Mouse (Mus musculus) hindbrain, embryonic 12.5 days (tissue): ENCODE data around the gene Dpp9. TPM values are rescaled to one million over a fixed set of nuclear protein-coding genes. Genes with fewer than 3 reads are reported as not detected.
A peak's percentile ranks its signal among the peaks of the same experiment; 100 is the strongest.

Experiments
- ATAC-seq: fragments of 200-750 bp; cut with Nextera tagmentation; 2 replicates; pipeline ENCODE4 v1.8.0; 2017; ENCODE audit warnings: moderate TSS enrichment; ENCODE audit not compliant: low FRiP score
- H3K27ac ChIP-seq: fragments of 300-500 bp; sonication (generic); 2 replicates; pipeline ENCODE4 v1.5.1; 2016; ENCODE audit warnings: mild to moderate bottlenecking
- H3K27me3 ChIP-seq: fragments of 300-500 bp; sonication (generic); 2 replicates; pipeline ENCODE4 v1.6.1; 2016; ENCODE audit warnings: mild to moderate bottlenecking
- H3K36me3 ChIP-seq: fragments of 300-500 bp; sonication (generic); 2 replicates; pipeline ENCODE4 v1.6.1; 2016; ENCODE audit warnings: mild to moderate bottlenecking
- H3K4me1 ChIP-seq: fragments of 300-500 bp; sonication (generic); 2 replicates; pipeline ENCODE4 v1.6.1; 2016
- H3K4me2 ChIP-seq: fragments of 300-500 bp; sonication (generic); replicated peaks from 2 replicates; pipeline ENCODE4 v1.6.1; 2016; ENCODE audit warnings: mild to moderate bottlenecking
- H3K4me3 ChIP-seq: fragments of 300-500 bp; sonication (generic); 2 replicates; pipeline ENCODE4 v1.5.1; 2016; ENCODE audit warnings: mild to moderate bottlenecking
- H3K9ac ChIP-seq: fragments of 300-500 bp; sonication (generic); 2 replicates; pipeline ENCODE4 v1.6.1; 2016; ENCODE audit warnings: mild to moderate bottlenecking, moderate library complexity
- H3K9me3 ChIP-seq: fragments of 300-500 bp; sonication (generic); replicated peaks from 2 replicates; pipeline ENCODE4 v1.6.1; 2016; ENCODE audit warnings: mild to moderate bottlenecking
- WGBS: fragments of 180-500 bp; shearing (Covaris S2); methylation state at CpG from one replicate; pipeline ENCODE4 v1.1.7; 2016; 5-methylcytosine and 5-hydroxymethylcytosine counted together
- microRNA counts: library from miRNA; unstranded; fragments of <30 nt; microRNA quantifications from one replicate; lab custom pipeline; 2017
- microRNA-seq: library from miRNA; unstranded; fragments of <30 nt; microRNA quantifications from one replicate; pipeline ENCODE4, GENCODE M21; 2017
- polyA plus RNA-seq: library from polyadenylated mRNA; unstranded; fragments of >200 nt; fragmentation: Nextera tagmentation; extraction: Ambion mirVana; gene quantifications from 2 replicates; pipeline ENCODE4 v1.2.1, GENCODE M21; 2016

Gene Dpp9
- polyA plus RNA-seq, 1 experiment from 2014 or later = 38.7 TPM

- H3K4me1 ChIP-seq = peaks cover 19% of the 10 kb centered on the region
- H3K9me3 ChIP-seq = no peaks in the 10 kb centered on the region
- no peaks in the 10 kb centered on the region for H3K36me3 ChIP-seq
- H3K27ac ChIP-seq = no peak overlapping the region
- H3K4me3 ChIP-seq = peak overlapping the region; percentile 21; the same call in 1 of the 2 replicates
- H3K4me2 ChIP-seq = peak overlapping the region; percentile 55
- H3K9ac ChIP-seq = peak overlapping the region; percentile 63; the same call in 1 of the 2 replicates
- no peak for ATAC-seq
- 21% methylated on average over 9 of the region's 9 CpGs for WGBS
- peaks cover 86% of the 10 kb centered on the region for H3K27me3 ChIP-seq
Observed at GRCm38 (mm10) chr17:56148280-56148679, 70.4 kb downstream of the Dpp9 start.

GRCm38 (mm10) chr17:56147420-56147819, 71.3 kb downstream of the Dpp9 start:
- Histone ChIP-seq H3K9ac (no peak overlapping the region), H3K27ac (no peak overlapping the region), H3K9me3 (no peaks in the 10 kb centered on the region), H3K4me2 (no peak overlapping the region), H3K27me3 (peaks cover 85% of the 10 kb centered on the region), H3K4me1 (peaks cover 25% of the 10 kb centered on the region), H3K4me3 (no peak overlapping the region), H3K36me3 (no peaks in the 10 kb centered on the region)
- ATAC-seq = no peak
- WGBS = 66% methylated on average over 12 of the region's 12 CpGs

- 23% methylated on average over 9 of the region's 9 CpGs for WGBS
- Histone ChIP-seq H3K36me3 (no peaks in the 10 kb centered on the region), H3K27me3 (peaks cover 85% of the 10 kb centered on the region), H3K4me1 (peaks cover 38% of the 10 kb centered on the region), H3K9ac (no peak overlapping the region), H3K4me2 (no peak overlapping the region), H3K27ac (no peak overlapping the region), H3K4me3 (no peak overlapping the region), H3K9me3 (no peaks in the 10 kb centered on the region)
- no peak for ATAC-seq
Observed at GRCm38 (mm10) chr17:56146131-56146530, 72.6 kb downstream of the Dpp9 start.

GRCm38 (mm10) chr17:56144546-56144945, 74.2 kb downstream of the Dpp9 start:
- Histone ChIP-seq H3K9me3 (no peaks in the 10 kb centered on the region), H3K9ac (no peak overlapping the region), H3K4me2 (no peak overlapping the region), H3K27me3 (peaks cover 84% of the 10 kb centered on the region), H3K36me3 (no peaks in the 10 kb centered on the region), H3K4me3 (no peak overlapping the region), H3K27ac (no peak overlapping the region), H3K4me1 (peaks cover 45% of the 10 kb centered on the region)
- no peak for ATAC-seq
- 75% methylated on average over 9 of the region's 9 CpGs for WGBS

GRCm38 (mm10) chr17:56141702-56142605, 76.8 kb downstream of the Dpp9 start:
- Histone ChIP-seq H3K36me3 (no peaks in the 10 kb centered on the region), H3K27ac (peak overlapping the region; percentile 19; the same call in 1 of the 2 replicates), H3K9ac (peak overlapping the region; percentile 57), H3K4me3 (peak overlapping the region; percentile 36), H3K27me3 (peaks cover 83% of the 10 kb centered on the region), H3K4me1 (peaks cover 56% of the 10 kb centered on the region), H3K4me2 (peak overlapping the region; percentile 59), H3K9me3 (no peaks in the 10 kb centered on the region)
- peak; percentile 63 for ATAC-seq
- WGBS = under 1% methylated on average over 38 of the region's 47 CpGs

GRCm38 (mm10) chr17:56139858-56140595, 78.7 kb downstream of the Dpp9 start, which contains the start of gene Sema6b:
Gene Sema6b, minus strand, starts transcription at chr17:56140343.
- Histone ChIP-seq H3K4me2 (peak within 1 kb of the TSS; percentile 92), H3K9ac (peak within 1 kb of the TSS; percentile 82), H3K4me3 (peak within 1 kb of the TSS; percentile 83), H3K9me3 (no peaks in the 10 kb centered on the region), H3K27ac (peak within 1 kb of the TSS; percentile 83), H3K36me3 (no peaks in the 10 kb centered on the region), H3K27me3 (peaks cover 75% of the 10 kb centered on the region), H3K4me1 (peaks cover 58% of the 10 kb centered on the region)
- ATAC-seq = peak; percentile 38
- WGBS = 1% methylated on average over 58 of the region's 79 CpGs

- ATAC-seq = peak; percentile 7; the same call in 1 of the 2 replicates
- peaks cover 70% of the 10 kb centered on the region for H3K27me3 ChIP-seq
- 4% methylated on average over 17 of the region's 21 CpGs for WGBS
Observed at GRCm38 (mm10) chr17:56139355-56139754, 79.3 kb downstream of the Dpp9 start.

GRCm38 (mm10) chr17:56137839-56138613, 80.7 kb downstream of the Dpp9 start:
- no peak for ATAC-seq
- Histone ChIP-seq H3K4me3 (peak overlapping the region; percentile 83), H3K27me3 (peaks cover 60% of the 10 kb centered on the region), H3K27ac (no peak overlapping the region), H3K9ac (peak overlapping the region; percentile 82; the same call in 1 of the 2 replicates), H3K4me1 (peaks cover 71% of the 10 kb centered on the region), H3K36me3 (no peaks in the 10 kb centered on the region), H3K9me3 (no peaks in the 10 kb centered on the region), H3K4me2 (peak overlapping the region; percentile 92)
- WGBS = 15% methylated on average over 25 of the region's 25 CpGs

More at GRCm38 (mm10) chr17:56139355-56139754, 79.3 kb downstream of the Dpp9 start:
- Histone ChIP-seq H3K27ac (no peak overlapping the region), H3K4me1 (peaks cover 65% of the 10 kb centered on the region), H3K36me3 (no peaks in the 10 kb centered on the region), H3K4me3 (peak overlapping the region; percentile 83), H3K9ac (peak overlapping the region; percentile 82), H3K4me2 (peak overlapping the region; percentile 92), H3K9me3 (no peaks in the 10 kb centered on the region)

MicroRNA genes within 50 kb of the gene (microRNA counts, 519-probe panel; counts per million panel counts)
- microRNA mmu-miR-7b (lab: Ali Mortazavi, UCI) = 2,220 counts per million, percentile 63 among the panel's probes with 10 or more counts

Small RNA genes lying within 50 kb of the gene (microRNA-seq; reads per million reads assigned to microRNA genes)
- gene Gm44397 = not detected
- 302 reads per million, percentile 61 among the genes with 10 or more reads in this experiment for gene Mir7b

Other genes starting within 250 kb of the Dpp9 start
- gene Shd, start 248.4 kb downstream of the Dpp9 start, polyA plus RNA-seq = 133 and 135 TPM in 2 replicates
- 96.4 and 103 TPM in 2 replicates for gene Fsd1, start 232.4 kb downstream of the Dpp9 start, polyA plus RNA-seq
- 6.5 and 6.6 TPM in 2 replicates for gene Stap2, start 213.3 kb downstream of the Dpp9 start, polyA plus RNA-seq
- gene Mpnd, start 213.2 kb downstream of the Dpp9 start, polyA plus RNA-seq = 196 and 209 TPM in 2 replicates
- gene Sh3gl1, start 182.3 kb downstream of the Dpp9 start, polyA plus RNA-seq = 141 and 144 TPM in 2 replicates
- 26.8 and 30.2 TPM in 2 replicates for gene Chaf1a, start 178.5 kb downstream of the Dpp9 start, polyA plus RNA-seq
- gene Ubxn6, start 143.9 kb downstream of the Dpp9 start, polyA plus RNA-seq = 62.4 and 64.5 TPM in 2 replicates
- gene Hdgfl2, start 139.3 kb downstream of the Dpp9 start, polyA plus RNA-seq = 167 and 177 TPM in 2 replicates
- 0.06 and 0.09 TPM in 2 replicates for gene Plin4, start 109.1 kb downstream of the Dpp9 start, polyA plus RNA-seq
- gene Plin5, start 101.3 kb downstream of the Dpp9 start, polyA plus RNA-seq = 0.42 and 0.62 TPM in 2 replicates
- 0.25 and 0.27 TPM in 2 replicates for gene Lrg1, start 96.9 kb downstream of the Dpp9 start, polyA plus RNA-seq
- gene Sema6b, start 78.6 kb downstream of the Dpp9 start, polyA plus RNA-seq = 9.6 and 11.2 TPM in 2 replicates
- gene Tnfaip8l1, start 56.4 kb downstream of the Dpp9 start, polyA plus RNA-seq = 8.4 and 8.9 TPM in 2 replicates
- 59.2 and 63.0 TPM in 2 replicates for gene Mydgf, start 35.0 kb downstream of the Dpp9 start, polyA plus RNA-seq
- gene Fem1a, start 37.9 kb upstream of the Dpp9 start, polyA plus RNA-seq = 19.5 and 19.8 TPM in 2 replicates
- 2.3 and 2.5 TPM in 2 replicates for gene Ticam1, start 57.9 kb upstream of the Dpp9 start, polyA plus RNA-seq
- gene Plin3, start 74.0 kb upstream of the Dpp9 start, polyA plus RNA-seq = 37.1 and 37.2 TPM in 2 replicates
- not detected in 2 replicates for gene Arrdc5, start 81.4 kb upstream of the Dpp9 start, polyA plus RNA-seq
- 95.7 and 99.9 TPM in 2 replicates for gene Uhrf1, start 84.4 kb upstream of the Dpp9 start, polyA plus RNA-seq
- 75.3 and 86.9 TPM in 2 replicates for gene Kdm4b, start 107.2 kb upstream of the Dpp9 start, polyA plus RNA-seq